Mouse (Mus musculus): ENCODE data around the gene Snapc2. TPM values are rescaled to one million over a fixed set of nuclear protein-coding genes. Genes with fewer than 3 reads are reported as not detected.

Gene Snapc2
- 11.5 and 11.6 TPM in 2 replicates for polyA plus RNA-seq (2012; rRNA removed)

GRCm38 (mm10) chr8:4252934-4253841 lies at the start of gene Snapc2:
Snapc2 (plus strand) TSS chr8:4253080.

GRCm38 (mm10) chr8:4216791-4217621 lies 35.9 kb upstream of the Snapc2 start, which contains the start of gene Prr36:
Prr36 (minus strand) TSS chr8:4217459.

GRCm38 (mm10) chr8:4226739-4227347 lies 26.0 kb upstream of the Snapc2 start, which contains the start of gene Lrrc8e:
Lrrc8e (plus strand) TSS chr8:4226827.

GRCm38 (mm10) chr8:4238434-4239192 lies 14.3 kb upstream of the Snapc2 start, which contains the start of the genes Map2k7 and Gm49320:
Map2k7 (plus strand) TSS chr8:4238740.
Gm49320 (plus strand) TSS chr8:4238865.

GRCm38 (mm10) chr8:4247951-4248540 lies 4.8 kb upstream of the Snapc2 start, which contains the start of gene Tgfbr3l:
Tgfbr3l (plus strand) TSS chr8:4248214.

GRCm38 (mm10) chr8:4259125-4259804 lies 6.4 kb downstream of the Snapc2 start, which contains the start of gene Ctxn1:
Ctxn1 (minus strand) TSS chr8:4259274.

GRCm38 (mm10) chr8:4275275-4276110 lies 22.6 kb downstream of the Snapc2 start, which contains the start of gene Timm44:
Timm44 (minus strand) TSS chr8:4275913.

Other genes starting within 250 kb of the Snapc2 start
- 3.6 and 3.7 TPM in 2 replicates for gene Cd209f, start 147.2 kb upstream of the Snapc2 start, polyA plus RNA-seq (2012; rRNA removed)
- gene Cd209g, start 119.0 kb upstream of the Snapc2 start, polyA plus RNA-seq (2012; rRNA removed), result 0.22 and 0.35 TPM in 2 replicates
- 3.2 and 4.3 TPM in 2 replicates for gene Evi5l, start 86.5 kb upstream of the Snapc2 start, polyA plus RNA-seq (2012; rRNA removed)
- 0.17 and 0.18 TPM in 2 replicates for gene Prr36, start 35.6 kb upstream of the Snapc2 start, polyA plus RNA-seq (2012; rRNA removed)
- gene Lrrc8e, start 26.3 kb upstream of the Snapc2 start, polyA plus RNA-seq (2012; rRNA removed), result 0.05 and 0.13 TPM in 2 replicates
- 12.7 and 15.2 TPM in 2 replicates for gene Map2k7, start 14.3 kb upstream of the Snapc2 start, polyA plus RNA-seq (2012; rRNA removed)
- gene Gm49320, start 14.2 kb upstream of the Snapc2 start, polyA plus RNA-seq (2012; rRNA removed), result 0.53 and 0.96 TPM in 2 replicates
- 5.8 and 7.9 TPM in 2 replicates for gene Tgfbr3l, start 4.9 kb upstream of the Snapc2 start, polyA plus RNA-seq (2012; rRNA removed)
- 2.6 and 3.5 TPM in 2 replicates for gene Ctxn1, start 6.2 kb downstream of the Snapc2 start, polyA plus RNA-seq (2012; rRNA removed)
- gene Timm44, start 22.8 kb downstream of the Snapc2 start, polyA plus RNA-seq (2012; rRNA removed), result 37.4 and 44.4 TPM in 2 replicates
- gene Ccl25, start 72.1 kb downstream of the Snapc2 start, polyA plus RNA-seq (2012; rRNA removed), result 4.4 and 5.2 TPM in 2 replicates
- gene Elavl1, start 72.3 kb downstream of the Snapc2 start, polyA plus RNA-seq (2012; rRNA removed), result 22.4 and 23.0 TPM in 2 replicates
- gene Cers4, start 239.9 kb downstream of the Snapc2 start, polyA plus RNA-seq (2012; rRNA removed), result 2.0 and 2.3 TPM in 2 replicates